Mouse (Mus musculus) kidney, adult 11 months (tissue): ENCODE results near the gene Olfr906.

Experiments
- DNase-seq: peaks from one replicate; pipeline ENCODE4 v3.0.0; 2022

Olfr906 gene

GRCm38 (mm10) chr9:38486785-38487184 lies at the start of gene Olfr906:
Olfr906 (plus strand) TSS chr9:38487085.
- DNase-seq = no peak

GRCm38 (mm10) chr9:38447352-38447751 lies 39.5 kb upstream of the Olfr906 start, which contains the start of gene Olfr902:
Olfr902 (plus strand) TSS chr9:38447652.
- no peak for DNase-seq

GRCm38 (mm10) chr9:38462844-38463243 lies 24.0 kb upstream of the Olfr906 start, which contains the start of gene Olfr904:
Olfr904 (plus strand) TSS chr9:38463144.
- no peak for DNase-seq

- DNase-seq = no peak
Observed at GRCm38 (mm10) chr9:38470807-38471206, 16.1 kb upstream of the Olfr906 start, which contains the start of gene Olfr905. Olfr905 (plus strand) TSS chr9:38471107.

GRCm38 (mm10) chr9:38495501-38495900 lies 8.6 kb downstream of the Olfr906 start, which contains the start of gene Olfr907:
Olfr907 (plus strand) TSS chr9:38495801.
- no peak for DNase-seq

GRCm38 (mm10) chr9:38512353-38512752 lies 25.5 kb downstream of the Olfr906 start:
- DNase-seq = no peak

GRCm38 (mm10) chr9:38521280-38521679 lies 34.4 kb downstream of the Olfr906 start, which contains the start of gene Olfr911-ps1:
Olfr911-ps1 (plus strand) TSS chr9:38521580.
- DNase-seq = no peak

GRCm38 (mm10) chr9:38537549-38537948 lies 50.7 kb downstream of the Olfr906 start, which contains the start of gene Olfr910:
Olfr910 (plus strand) TSS chr9:38537849.
- no peak for DNase-seq
